7 mouse cellular contexts compared by ENCODE assay signal in the genomic region with DNA sequence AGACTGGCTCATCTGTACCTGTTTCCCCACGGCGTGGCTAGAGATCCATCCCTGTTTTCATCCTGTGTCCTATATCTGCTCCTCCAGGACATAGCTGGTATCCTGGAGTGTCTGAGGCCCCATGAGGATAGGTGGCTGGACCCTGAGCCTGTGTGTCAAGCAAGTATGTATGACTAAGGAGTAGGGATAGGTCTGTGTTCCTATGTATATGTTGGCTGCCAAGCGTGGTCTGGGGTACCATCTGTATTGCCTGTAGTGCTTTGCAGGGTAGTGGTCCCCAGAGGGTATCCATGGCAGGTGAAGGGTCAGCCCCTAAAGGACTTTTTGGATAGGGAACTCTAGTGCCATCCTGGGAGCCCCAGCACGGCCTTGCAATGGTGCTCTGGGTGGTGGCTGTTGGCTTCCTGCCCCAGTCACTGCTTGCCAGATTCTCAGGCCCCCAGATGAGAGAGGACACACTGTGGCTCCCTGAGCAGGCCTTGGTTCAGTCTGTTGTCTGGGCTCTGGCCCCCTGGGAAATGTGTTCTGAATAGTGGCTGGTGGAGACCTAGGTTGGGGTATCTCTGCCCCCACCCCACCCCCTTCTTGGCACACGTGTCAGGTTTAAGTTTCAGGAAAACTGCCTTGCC. TPM values are rescaled to one million over a fixed set of nuclear protein-coding genes. Genes with fewer than 3 reads are reported as not detected.
DNase-seq lines count a peak whose midpoint lies in the region; ATAC-seq and TF ChIP-seq lines count a peak whose summit lies in the region.

No protein-coding gene starts in this region.

- TF ChIP-seq EP300 in lung, postnatal 0 days (IDR thresholded peaks at IDR 0.05) = no peak

- no peak for TF ChIP-seq CTCF in lung, postnatal 0 days (IDR thresholded peaks at IDR 0.05)

- WGBS in lung, embryonic 15.5 days = 68% methylated on average over 5 of the region's 5 CpGs
- WGBS in lung, postnatal 0 days = 68% methylated on average over 5 of the region's 5 CpGs

- H3K27ac ChIP-seq in lung, embryonic 15.5 days = no peak overlapping the region
- no peak overlapping the region for H3K27ac ChIP-seq in lung, postnatal 0 days (ENCODE audit: low read length)

- 0 out of 2 replicates have a peak, but pooled peaks cover 5% of the 10 kb centered on the region for H3K36me3 ChIP-seq in lung, embryonic 15.5 days
- H3K36me3 ChIP-seq in lung, postnatal 0 days (ENCODE audit: insufficient read depth, low read length) = no peaks in the 10 kb centered on the region

- H3K9me3 ChIP-seq in lung, embryonic 15.5 days = no peaks in the 10 kb centered on the region
- H3K9me3 ChIP-seq in lung, postnatal 0 days (ENCODE audit: low read length) = no peaks in the 10 kb centered on the region

- H3K9ac ChIP-seq in lung, embryonic 15.5 days = no peak overlapping the region
- no peak overlapping the region for H3K9ac ChIP-seq in lung, postnatal 0 days (replicated peaks; ENCODE audit: low read depth)

- H3K4me1 ChIP-seq in lung, embryonic 15.5 days = peaks cover 33% of the 10 kb centered on the region
- no peaks in the 10 kb centered on the region; the same call in 1 of the 2 replicates for H3K4me1 ChIP-seq in lung, postnatal 0 days (ENCODE audit: insufficient read depth, low read depth, low read length)

- no peak for DNase-seq in lung, postnatal 0 days (ENCODE audit: low spot score)
- peak; percentile 61 for DNase-seq in brain, adult 2 months (ENCODE audit: low read depth, low spot score)
- peak; percentile 51 for DNase-seq in gastrocnemius, postnatal 10 days
- DNase-seq in kidney, postnatal 14 days = peak; percentile 34
- no peak for DNase-seq in c-Kit-positive CD71-positive TER-119-positive erythroid progenitor cells, embryonic 14.5 days (ENCODE audit: low spot score)
- DNase-seq in yolk sac, embryonic 10.5 days (ENCODE audit: low spot score) = no peak

- no peak overlapping the region for H3K4me3 ChIP-seq in lung, embryonic 15.5 days
- H3K4me3 ChIP-seq in lung, postnatal 0 days (ENCODE audit: low read depth, low read length) = no peak overlapping the region

- no peak for ATAC-seq in lung, embryonic 15.5 days (ENCODE audit: borderline replicate concordance, extremely low read depth, low FRiP score, low TSS enrichment)
- ATAC-seq in lung, postnatal 0 days = no peak

- H3K4me2 ChIP-seq in lung, embryonic 15.5 days = peak overlapping the region; percentile 2; the same call in 1 of the 2 replicates
- no peak overlapping the region for H3K4me2 ChIP-seq in lung, postnatal 0 days (replicated peaks; ENCODE audit: low read depth, low read length)

- H3K27me3 ChIP-seq in lung, embryonic 15.5 days = no peaks in the 10 kb centered on the region
- no peaks in the 10 kb centered on the region for H3K27me3 ChIP-seq in lung, postnatal 0 days (replicated peaks; ENCODE audit: insufficient read depth, low read length)

RNA-seq across cellular contexts. Expression of a gene that starts 2.5 kb away (rescaled TPM):
- 13.5 and 14.7 TPM in 2 replicates for polyA plus RNA-seq in lung, embryonic 15.5 days (2015; fragmentation: Nextera tagmentation; extraction: Ambion mirVana)
- 10.5 and 12.2 TPM in 2 replicates for polyA plus RNA-seq in lung, postnatal 0 days (2015; fragmentation: Nextera tagmentation; extraction: Ambion mirVana)
- total RNA-seq in gastrocnemius, postnatal 10 days (2021) = 10 to 100 TPM; 46.0 to 52.0 TPM

RNA-seq across cellular contexts. Expression of a gene that starts 26.3 kb away (rescaled TPM):
- not detected in 2 replicates for polyA plus RNA-seq in lung, embryonic 15.5 days (2015; fragmentation: Nextera tagmentation; extraction: Ambion mirVana)
- not detected in 2 replicates for polyA plus RNA-seq in lung, postnatal 0 days (2015; fragmentation: Nextera tagmentation; extraction: Ambion mirVana)
- under 1 TPM in 1 of 2 experiments, not detected in 1; 0.20 TPM for total RNA-seq in gastrocnemius, postnatal 10 days (2021)

RNA-seq across cellular contexts. Expression of a gene that starts 39.5 kb away (rescaled TPM):
- 436 and 471 TPM in 2 replicates for polyA plus RNA-seq in lung, embryonic 15.5 days (2015; fragmentation: Nextera tagmentation; extraction: Ambion mirVana)
- 1,357 and 1,498 TPM in 2 replicates for polyA plus RNA-seq in lung, postnatal 0 days (2015; fragmentation: Nextera tagmentation; extraction: Ambion mirVana)
- total RNA-seq in gastrocnemius, postnatal 10 days (2021) = 100 to 1,000 TPM in 1 of 2 experiments, 10 to 100 TPM in 1; 94.0 to 102 TPM

RNA-seq across cellular contexts. Expression of a gene that starts 45.6 kb away (rescaled TPM):
- polyA plus RNA-seq in lung, embryonic 15.5 days (2015; fragmentation: Nextera tagmentation; extraction: Ambion mirVana) = 414 and 454 TPM in 2 replicates
- polyA plus RNA-seq in lung, postnatal 0 days (2015; fragmentation: Nextera tagmentation; extraction: Ambion mirVana) = 1,321 and 1,744 TPM in 2 replicates
- total RNA-seq in gastrocnemius, postnatal 10 days (2021) = 100 to 1,000 TPM; 143 to 189 TPM

RNA-seq across cellular contexts. Expression of a gene that starts 55.7 kb away (rescaled TPM):
- 38.4 and 38.6 TPM in 2 replicates for polyA plus RNA-seq in lung, embryonic 15.5 days (2015; fragmentation: Nextera tagmentation; extraction: Ambion mirVana)
- 2.5 and 2.6 TPM in 2 replicates for polyA plus RNA-seq in lung, postnatal 0 days (2015; fragmentation: Nextera tagmentation; extraction: Ambion mirVana)
- 1 to 10 TPM; 2.0 to 2.5 TPM for total RNA-seq in gastrocnemius, postnatal 10 days (2021)

Comparison
In these comparisons a context has a peak if more than half of its experiments do, and no peak if none do; other contexts are left out.
1. DNase-seq: peak in brain, adult 2 months (single experiment), gastrocnemius, postnatal 10 days (single experiment) and kidney, postnatal 14 days (single experiment); none in lung, postnatal 0 days (single experiment), c-Kit-positive CD71-positive TER-119-positive erythroid progenitor cells, embryonic 14.5 days (single experiment) and yolk sac, embryonic 10.5 days (single experiment).